Mouse (Mus musculus) spleen, postnatal 10 days (tissue): ENCODE results near the gene Rasl12.

ENCODE experiments used
- DNase-seq, 2 experiments: peaks; one replicate each; pipeline ENCODE4 v3.0.0; 2021 to 2022; ENCODE audit warnings: low spot score in 2 of 2

The Rasl12 gene

DNA sequence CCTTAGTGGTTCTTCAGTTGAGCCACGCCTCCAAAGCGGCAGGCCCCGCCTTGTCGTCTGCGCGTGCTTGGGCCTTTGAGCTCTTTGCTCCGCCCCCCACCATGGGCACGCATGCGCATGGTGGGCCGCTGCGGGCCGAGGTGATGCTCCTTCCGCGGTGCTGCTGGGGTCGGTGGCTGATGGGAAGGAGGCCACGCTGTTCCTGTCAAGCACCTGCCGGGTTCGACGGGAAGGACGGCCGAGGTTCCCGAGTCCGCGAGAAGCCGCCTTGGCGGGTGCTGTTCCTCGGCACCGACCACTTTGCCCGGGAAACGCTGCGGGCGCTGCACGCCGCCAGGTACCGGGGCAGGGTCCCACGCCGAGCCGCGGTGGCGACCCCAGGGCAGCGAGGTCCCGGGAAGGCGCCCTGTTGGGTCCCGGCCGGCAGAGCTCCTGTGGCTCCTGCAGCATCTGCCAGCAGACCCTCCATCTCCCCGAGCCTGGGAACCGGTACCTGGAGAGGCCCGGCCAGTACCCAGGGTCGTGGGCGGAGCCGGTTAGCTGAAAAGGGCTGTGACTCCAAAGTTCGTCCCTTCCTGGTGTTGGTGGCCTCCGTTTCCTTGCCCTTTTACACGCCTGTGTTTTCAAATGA is 37.5 kb downstream of the Rasl12 start, which contains the start of gene Mtfmt:
Gene Mtfmt (plus strand): TSS at position 112 of the 631 bp plus-strand sequence.
- peak; percentile 92 to 98 for DNase-seq

GRCm38 (mm10) chr9:65444692-65445091 is 46.4 kb downstream of the Rasl12 start:
- no peak for DNase-seq

- no peak for DNase-seq
Observed at GRCm38 (mm10) chr9:65447951-65448350, 49.6 kb downstream of the Rasl12 start.

DNA sequence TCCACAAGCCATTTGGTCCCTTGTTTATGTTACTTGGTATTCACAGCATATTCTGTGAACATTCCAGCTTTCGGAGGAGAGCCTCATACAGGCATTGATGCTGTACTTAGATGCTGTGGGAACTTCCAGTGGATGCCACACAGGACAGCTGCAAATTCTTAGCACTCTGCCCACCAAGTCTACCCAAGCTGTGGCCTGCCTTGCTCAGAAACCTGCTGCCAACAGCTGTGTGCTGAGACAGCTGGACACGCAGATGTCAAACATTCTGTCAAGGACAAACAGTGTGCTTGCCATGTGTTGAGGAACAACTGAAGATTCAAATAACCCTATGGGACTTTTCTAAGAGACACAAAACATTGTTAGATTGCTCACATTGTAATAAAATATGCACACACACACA is 60.7 kb downstream of the Rasl12 start:
- DNase-seq, result no peak

DNA sequence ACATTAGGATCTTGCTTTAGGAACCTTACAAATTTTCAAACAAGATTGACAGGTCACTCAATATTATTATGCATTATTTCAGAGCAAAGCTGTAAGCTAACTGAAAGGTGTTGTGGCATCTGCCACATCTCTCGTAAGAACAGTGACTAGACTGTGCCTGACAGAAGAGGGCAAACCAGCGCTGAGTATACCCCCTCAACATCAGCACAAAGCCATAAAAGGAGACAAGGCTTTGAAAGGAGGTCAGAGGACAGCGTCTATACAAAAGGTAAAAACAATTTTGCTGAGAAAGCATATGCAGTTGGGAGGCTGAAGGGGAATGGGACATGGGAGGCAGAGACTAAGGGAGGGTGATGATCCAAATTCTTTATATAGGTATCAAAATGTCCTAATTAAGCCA is 61.9 kb downstream of the Rasl12 start:
- no peak for DNase-seq

- peak; percentile 91 to 96 for DNase-seq
Observed at GRCm38 (mm10) chr9:65460732-65461442, 62.6 kb downstream of the Rasl12 start, which contains the start of gene Spg21. Gene Spg21, plus strand, starts transcription at chr9:65460947.

GRCm38 (mm10) chr9:65462544-65462943 is 64.2 kb downstream of the Rasl12 start:
- DNase-seq, result no peak

GRCm38 (mm10) chr9:65464161-65464560 is 65.9 kb downstream of the Rasl12 start:
- no peak for DNase-seq
